Mouse (Mus musculus) stomach, postnatal 0 days (tissue): Measurements from ENCODE around the gene Adck2. TPM values are rescaled to one million over a fixed set of nuclear protein-coding genes. Genes with fewer than 3 reads are reported as not detected.

Experiments
- ATAC-seq: fragments of 200-750 bp; cut with Nextera tagmentation; 2 replicates; pipeline ENCODE4 v1.8.0; 2017; ENCODE audit not compliant: low FRiP score, low TSS enrichment
- DNase-seq: peaks from one replicate; pipeline ENCODE4 v3.0.0-alpha.2; 2016; ENCODE audit warnings: low spot score
- H3K27ac ChIP-seq: fragments of 300-500 bp; sonication (generic); replicated peaks from 2 replicates; pipeline ENCODE4 v1.5.1; 2014; ENCODE audit warnings: mild to moderate bottlenecking, control low read depth
- H3K27me3 ChIP-seq: fragments of 300-500 bp; sonication (generic); 2 replicates; pipeline ENCODE4 v1.6.1; 2014; ENCODE audit warnings: low read length; ENCODE audit not compliant: control insufficient read depth, insufficient read depth
- H3K36me3 ChIP-seq: fragments of 300-500 bp; sonication (generic); 2 replicates; pipeline ENCODE4 v1.6.1; 2014; ENCODE audit warnings: low read length, mixed read lengths; ENCODE audit not compliant: control insufficient read depth, insufficient read depth
- H3K4me1 ChIP-seq: fragments of 300-500 bp; sonication (generic); replicated peaks from 2 replicates; pipeline ENCODE4 v1.6.1; 2014; ENCODE audit warnings: antibody characterized with exemption; ENCODE audit not compliant: control insufficient read depth, insufficient read depth
- H3K4me2 ChIP-seq: fragments of 300-500 bp; sonication (generic); replicated peaks from 2 replicates; pipeline ENCODE4 v1.6.1; 2014; ENCODE audit warnings: low read depth, mild to moderate bottlenecking, control low read depth, moderate library complexity
- H3K4me3 ChIP-seq: fragments of 300-500 bp; sonication (generic); 2 replicates; pipeline ENCODE4 v1.5.1; 2014; ENCODE audit warnings: low read depth, low read length, control low read depth
- H3K9ac ChIP-seq: fragments of 300-500 bp; sonication (generic); 2 replicates; pipeline ENCODE4 v1.6.1; 2014; ENCODE audit warnings: mild to moderate bottlenecking, low read length, control low read depth, mixed read lengths
- H3K9me3 ChIP-seq: fragments of 300-500 bp; sonication (generic); 2 replicates; pipeline ENCODE4 v1.6.1; 2016; ENCODE audit warnings: low read length; ENCODE audit not compliant: control insufficient read depth
- CTCF ChIP-seq: IDR thresholded peaks from 2 replicates; pipeline ENCODE4 v1.5.1; 2016; ENCODE audit warnings: antibody characterized with exemption, low read depth, mild to moderate bottlenecking, moderate library complexity
- EP300 ChIP-seq: optimal IDR thresholded peaks from 2 replicates; pipeline ENCODE3; 2016; ENCODE audit warnings: antibody characterized with exemption
- WGBS: fragments of 180-500 bp; shearing (Covaris S2); extraction: QIAGEN DNeasy Blood & Tissue Kit; methylation state at CpG from one replicate; pipeline ENCODE4 v1.1.7; 2014; 5-methylcytosine and 5-hydroxymethylcytosine counted together
- polyA plus RNA-seq: library from polyadenylated mRNA; unstranded; fragments of >200 nt; fragmentation: Nextera tagmentation; extraction: Ambion mirVana; gene quantifications from 2 replicates; pipeline ENCODE4 v1.2.1, GENCODE M21; 2015

The Adck2 gene
- polyA plus RNA-seq, 1 experiment from 2014 or later: 22.0 TPM

DNA sequence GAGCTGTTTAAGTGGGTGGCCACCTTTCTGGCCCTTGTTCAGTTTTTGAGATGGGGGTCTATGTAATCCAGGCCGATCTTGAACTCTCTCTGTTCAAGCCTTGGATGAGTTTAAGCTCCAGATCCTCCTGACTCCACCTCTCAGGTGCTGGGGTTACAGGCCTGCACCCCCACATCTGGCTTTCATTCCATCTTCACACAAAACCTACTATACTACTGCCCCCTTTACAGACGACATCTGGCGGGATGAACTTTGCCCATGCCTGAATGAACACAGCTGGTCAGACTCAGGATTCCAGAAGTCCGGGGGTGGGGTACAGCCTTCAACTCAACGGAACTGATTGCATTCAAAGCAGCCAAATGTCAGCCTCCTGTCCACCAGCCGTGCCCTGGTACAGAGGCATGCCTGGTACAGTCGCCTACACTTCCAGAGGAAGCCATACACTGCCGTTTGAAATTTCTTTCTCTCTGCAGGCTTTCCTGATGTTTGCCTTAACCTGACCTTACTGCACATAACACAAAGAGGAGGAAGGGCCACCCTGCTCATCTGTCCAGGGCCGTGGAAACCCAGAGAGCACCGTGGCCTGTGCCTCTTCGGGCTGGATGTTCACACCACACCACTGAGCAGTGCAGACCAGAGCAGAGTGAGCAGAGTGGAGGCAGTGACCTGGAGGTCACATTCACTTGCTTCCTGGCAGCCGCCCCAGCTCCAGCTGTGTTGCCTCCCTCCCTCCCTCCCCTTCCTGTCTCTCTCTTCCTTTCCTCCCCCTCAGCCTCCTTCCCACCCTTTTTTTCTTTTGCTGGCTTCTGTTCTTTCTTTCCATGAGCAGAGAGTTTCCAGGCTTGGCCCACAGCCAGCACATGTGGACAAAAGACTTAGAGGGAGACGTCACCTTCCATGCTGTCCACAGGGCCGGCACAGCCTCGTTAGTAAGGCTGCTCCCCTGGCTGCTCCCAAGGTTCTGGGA, 30.8 kb upstream of the Adck2 start:
- 13% methylated on average over 15 of the region's 15 CpGs for WGBS
- no peaks in the 10 kb centered on the region for H3K27me3 ChIP-seq
- peak overlapping the region; percentile 20; the same call in 1 of the 2 replicates for H3K4me2 ChIP-seq
- peaks cover 17% of the 10 kb centered on the region for H3K4me1 ChIP-seq
- DNase-seq: peak; percentile 78
- H3K36me3 ChIP-seq: no peaks in the 10 kb centered on the region
- no peak overlapping the region for H3K9ac ChIP-seq
- no peaks in the 10 kb centered on the region for H3K9me3 ChIP-seq
- peak overlapping the region; percentile 76 for H3K27ac ChIP-seq
- peak; percentile 88 for ATAC-seq
- no peak for TF ChIP-seq CTCF
- H3K4me3 ChIP-seq: no peak overlapping the region

DNA sequence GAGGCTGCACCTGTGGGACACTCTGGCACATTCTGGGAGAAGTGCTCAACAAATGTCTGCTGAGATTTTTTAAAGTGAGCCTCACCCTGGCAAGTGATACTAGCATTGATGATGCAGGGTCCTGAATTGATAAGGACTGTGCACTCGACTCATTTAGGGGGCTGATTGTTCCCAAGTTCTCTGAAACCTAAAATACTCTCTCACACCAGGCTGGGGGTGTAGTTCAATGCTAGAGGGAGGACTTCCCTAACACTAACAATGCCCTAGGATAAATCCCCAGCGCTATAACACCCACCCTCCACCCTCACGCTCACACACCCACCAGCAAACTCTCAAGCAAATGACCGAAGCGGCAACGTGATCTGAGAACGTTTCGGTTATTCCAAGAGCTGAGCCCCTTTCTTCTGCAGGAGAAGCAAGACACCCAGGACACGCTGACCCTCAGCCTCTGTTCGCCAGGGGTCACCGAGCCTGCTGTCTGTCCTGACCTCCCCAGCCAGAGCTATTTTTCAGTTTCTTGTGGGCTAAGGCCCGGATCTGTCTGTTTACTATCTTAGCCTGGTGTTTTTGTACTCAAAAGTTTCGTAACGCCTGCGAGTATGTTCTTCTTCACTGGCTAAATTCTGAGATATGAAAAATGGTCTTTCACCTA, 29.8 kb upstream of the Adck2 start:
- TF ChIP-seq CTCF: no peak
- TF ChIP-seq EP300: no peak
- no peaks in the 10 kb centered on the region for H3K36me3 ChIP-seq
- H3K9me3 ChIP-seq: no peaks in the 10 kb centered on the region
- H3K4me2 ChIP-seq: no peak overlapping the region; the same call in 1 of the 2 replicates
- H3K4me1 ChIP-seq: peaks cover 17% of the 10 kb centered on the region
- H3K4me3 ChIP-seq: no peak overlapping the region
- ATAC-seq (no peak), DNase-seq (no peak)
- H3K27ac ChIP-seq: peak overlapping the region; percentile 76
- H3K27me3 ChIP-seq: no peaks in the 10 kb centered on the region
- 0 out of 2 replicates have a peak overlapping the region, but pooled peaks have one; percentile 27 for H3K9ac ChIP-seq
- 54% methylated on average over 15 of the region's 15 CpGs for WGBS

DNA sequence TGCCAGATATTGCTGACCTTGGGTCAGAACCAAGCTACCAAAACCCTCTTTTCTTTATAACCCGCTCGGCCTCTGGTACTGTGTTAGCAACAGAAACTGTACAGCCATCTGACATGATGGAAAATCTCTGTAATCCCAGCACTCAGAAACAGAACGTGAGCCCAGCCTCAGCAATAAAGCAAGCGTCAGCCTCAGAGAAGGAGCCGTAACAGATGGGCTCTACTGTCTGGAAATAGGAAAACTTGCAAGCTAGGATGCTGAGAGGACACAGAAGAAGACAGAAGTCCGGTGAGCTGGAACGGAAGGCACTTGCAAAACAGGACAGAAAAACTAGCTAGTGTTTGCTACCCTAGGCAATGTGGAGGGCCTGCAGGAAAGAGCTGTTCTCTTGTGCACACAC, 28.2 kb upstream of the Adck2 start:
- Histone ChIP-seq H3K27me3 (no peaks in the 10 kb centered on the region), H3K27ac (no peak overlapping the region), H3K4me3 (no peak overlapping the region), H3K4me1 (peaks cover 11% of the 10 kb centered on the region), H3K9me3 (no peaks in the 10 kb centered on the region), H3K36me3 (no peaks in the 10 kb centered on the region), H3K9ac (no peak overlapping the region), H3K4me2 (no peak overlapping the region)
- whole genome bisulfite sequencing: 75% methylated on average over 7 of the region's 7 CpGs
- no peak for TF ChIP-seq CTCF
- no peak for TF ChIP-seq EP300
- ATAC-seq (no peak), DNase-seq (no peak)

DNA sequence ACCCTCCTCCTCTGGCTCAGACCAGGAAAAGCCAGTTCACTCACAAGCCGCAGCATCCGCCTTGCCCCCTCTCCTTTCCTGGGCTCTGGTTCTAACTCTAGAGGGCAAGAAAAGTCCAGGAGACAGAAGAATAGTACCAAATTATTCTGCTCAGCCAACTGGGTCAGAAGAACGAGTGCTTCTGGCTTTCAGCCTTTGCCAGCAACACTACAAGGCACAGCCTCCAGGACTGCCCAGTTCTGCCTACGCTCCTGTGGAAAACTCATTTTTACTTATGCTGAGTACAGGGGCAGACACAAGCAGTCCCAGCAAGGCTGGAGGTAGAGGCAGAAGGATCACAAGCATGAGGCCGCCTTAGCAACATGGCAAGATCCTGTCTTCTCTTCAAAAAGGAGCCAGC, 25.6 kb upstream of the Adck2 start:
- Histone ChIP-seq H3K4me3 (no peak overlapping the region), H3K4me1 (peaks cover 4% of the 10 kb centered on the region), H3K9ac (no peak overlapping the region), H3K4me2 (no peak overlapping the region), H3K27me3 (no peaks in the 10 kb centered on the region), H3K9me3 (no peaks in the 10 kb centered on the region), H3K27ac (no peak overlapping the region), H3K36me3 (no peaks in the 10 kb centered on the region)
- ATAC-seq (no peak), DNase-seq (no peak)
- WGBS: 68% methylated on average over 5 of the region's 5 CpGs
- no peak for TF ChIP-seq CTCF
- no peak for TF ChIP-seq EP300

DNA sequence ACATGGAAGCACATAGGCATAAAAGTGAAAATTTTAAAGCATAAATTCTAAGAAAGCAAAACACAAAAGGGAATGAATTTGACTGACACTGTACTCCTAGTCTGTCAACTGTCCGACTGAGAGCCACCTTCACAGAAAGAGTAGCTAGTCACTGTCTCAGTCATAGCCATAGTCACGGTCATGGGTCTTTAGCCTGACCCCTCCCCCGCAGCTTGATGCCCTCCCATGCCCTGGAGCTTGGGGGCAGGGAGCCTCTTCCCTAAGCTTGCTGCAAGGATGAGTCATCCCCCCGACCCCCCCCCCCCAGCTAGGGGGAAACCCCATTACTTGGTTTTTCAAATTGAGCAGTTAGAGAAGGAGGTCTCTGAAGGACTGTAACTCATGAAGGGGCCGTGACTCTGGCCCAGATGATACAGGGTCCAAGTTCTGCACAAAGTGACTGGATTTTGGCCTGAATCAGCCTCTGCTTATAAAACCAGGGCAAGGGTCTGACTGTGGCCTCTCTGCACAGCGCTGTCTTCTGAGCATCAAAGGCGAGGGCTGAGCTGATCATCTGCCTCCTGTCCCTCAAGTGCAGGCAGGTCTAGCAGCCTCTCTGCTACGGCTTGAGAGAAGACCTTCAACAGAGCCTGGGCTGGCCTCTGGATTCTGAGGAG, 21.6 kb upstream of the Adck2 start:
- TF ChIP-seq CTCF (no peak), EP300 (no peak)
- no peaks in the 10 kb centered on the region for H3K36me3 ChIP-seq
- H3K4me2 ChIP-seq: no peak overlapping the region
- H3K27ac ChIP-seq: 0 out of 2 replicates have a peak overlapping the region, but pooled peaks have one; percentile 0
- no peaks in the 10 kb centered on the region for H3K9me3 ChIP-seq
- no peaks in the 10 kb centered on the region for H3K4me1 ChIP-seq
- H3K9ac ChIP-seq: no peak overlapping the region
- no peak for DNase-seq
- no peak overlapping the region for H3K4me3 ChIP-seq
- peak; percentile 22; the same call in 1 of the 2 replicates for ATAC-seq
- H3K27me3 ChIP-seq: no peaks in the 10 kb centered on the region
- whole genome bisulfite sequencing: 67% methylated on average over 8 of the region's 8 CpGs
